14 mouse cellular contexts compared by ENCODE assay signal in genomic region chr3:123343690-123344089, GRCm38 (mm10).
"Had no signal": no experiment of that assay in that cellular context is flagged by ENCODE, and none has a peak within 500 bp of the region (broad histone marks: within the 10 kb centered on the region; RNA-seq: fewer than 3 reads in every experiment).

No protein-coding gene starts in this region.

- H3K4me2 ChIP-seq: lung, embryonic 14.5 days; midbrain, embryonic 11.5 days; midbrain, embryonic 13.5 days; midbrain, embryonic 15.5 days; neural tube, embryonic 12.5 days had no signal

- DNase-seq: lung, adult 18-20 months; lung, embryonic 14.5 days; lung, postnatal 10 days; right cerebral cortex, postnatal 14 days; spleen, adult 18-20 months; thymus, adult 18-20 months; thymus, postnatal 14 days; thymus, postnatal 36 days had no signal

- H3K4me3 ChIP-seq: megakaryocyte, embryonic 14.5 days; midbrain, embryonic 13.5 days; midbrain, embryonic 15.5 days; neural tube, embryonic 12.5 days had no signal

- H3K27me3 ChIP-seq: megakaryocyte, embryonic 14.5 days; midbrain, embryonic 13.5 days; midbrain, embryonic 15.5 days; neural tube, embryonic 12.5 days had no signal

- H3K9me3 ChIP-seq: megakaryocyte, embryonic 14.5 days; midbrain, embryonic 13.5 days; midbrain, embryonic 15.5 days; neural tube, embryonic 12.5 days had no signal

- H3K27ac ChIP-seq: macrophage; midbrain, embryonic 13.5 days; midbrain, embryonic 15.5 days; neural tube, embryonic 12.5 days had no signal

- H3K9ac ChIP-seq: lung, embryonic 14.5 days; midbrain, embryonic 13.5 days; midbrain, embryonic 15.5 days; neural tube, embryonic 12.5 days had no signal

- ATAC-seq: midbrain, embryonic 13.5 days; midbrain, embryonic 15.5 days had no signal

- H3K36me3 ChIP-seq: midbrain, embryonic 13.5 days; midbrain, embryonic 15.5 days; neural tube, embryonic 12.5 days had no signal

- H3K4me1 ChIP-seq: megakaryocyte, embryonic 14.5 days; midbrain, embryonic 13.5 days; midbrain, embryonic 15.5 days; neural tube, embryonic 12.5 days had no signal
